Mouse (Mus musculus) spleen, postnatal 0 days (tissue): ENCODE measurements around the gene Rpp14. TPM values are rescaled to one million over a fixed set of nuclear protein-coding genes. Genes with fewer than 3 reads are reported as not detected.

Experiments used
- polyA plus RNA-seq: library from polyadenylated mRNA; unstranded; fragments of >200 nt; fragmentation: Nextera tagmentation; extraction: Ambion mirVana; gene quantifications from 2 replicates; pipeline ENCODE4 v1.2.1, GENCODE M21; 2015

Rpp14 gene
- polyA plus RNA-seq = 41.8 and 42.0 TPM in 2 replicates

DNA sequence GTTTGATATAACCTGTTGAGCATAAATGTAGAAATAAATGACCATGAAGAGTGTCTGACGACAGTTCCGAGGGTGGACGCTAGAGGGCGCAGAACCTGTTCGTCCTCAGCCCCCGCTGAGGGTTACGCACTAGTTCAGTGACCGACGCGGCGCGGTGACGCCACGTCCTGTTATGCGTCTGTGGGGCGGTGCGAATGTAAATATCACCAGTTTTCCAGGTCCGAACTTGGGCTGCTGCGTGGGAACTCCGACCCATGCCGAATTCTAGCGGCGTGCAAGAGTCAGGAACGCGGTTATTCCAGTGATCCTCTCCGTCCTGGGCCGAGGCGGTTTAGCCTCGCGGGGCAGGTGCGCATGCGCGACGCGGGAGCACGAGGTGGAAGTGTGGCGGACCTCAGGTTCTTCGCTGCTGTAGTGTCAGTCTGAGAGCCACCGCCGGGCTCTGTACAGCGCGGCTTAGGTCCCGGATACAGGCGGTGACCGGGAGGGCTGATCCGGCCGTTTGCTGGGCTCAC lies at the start of gene Rpp14:
Gene Rpp14 (plus strand): TSS at position 203 of the 515 bp plus-strand sequence.

DNA sequence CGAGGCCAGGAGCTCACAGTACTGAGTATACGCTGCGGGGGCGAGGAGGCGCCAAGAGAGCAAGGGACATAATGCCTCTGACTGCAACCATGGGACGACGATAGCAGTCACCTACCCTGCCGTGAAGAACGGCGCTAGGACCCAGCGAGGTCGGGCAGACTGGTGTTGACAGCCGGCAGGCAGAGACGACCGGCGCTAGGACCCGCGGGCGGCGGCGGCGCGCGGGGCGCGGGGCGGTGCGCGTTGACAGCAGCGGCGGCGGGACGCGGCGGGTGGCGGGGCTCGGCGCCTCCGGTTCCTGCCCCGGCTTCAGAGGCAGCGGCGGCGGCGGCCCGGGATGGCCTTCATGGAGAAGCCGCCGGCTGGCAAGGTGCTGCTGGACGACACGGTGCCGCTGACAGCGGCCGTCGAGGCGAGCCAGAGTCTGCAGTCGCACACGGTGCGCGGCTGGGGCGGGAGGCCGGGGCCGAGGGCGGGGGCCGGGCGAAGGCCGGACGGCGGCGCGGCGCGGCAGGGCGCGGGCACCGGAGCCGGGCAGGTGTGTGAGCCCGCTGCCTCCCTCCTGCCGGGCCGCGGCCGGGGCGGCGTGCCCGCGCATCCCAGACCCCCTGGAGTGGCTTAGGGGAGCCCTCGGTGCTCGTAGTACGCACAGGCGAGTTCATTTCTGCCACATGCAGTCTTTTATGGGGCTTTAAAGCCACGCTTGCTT lies 18.0 kb downstream of the Rpp14 start, which contains the start of gene Pxk:
Gene Pxk (plus strand): TSS at position 234 of the 709 bp plus-strand sequence.

Other genes starting within 250 kb of the Rpp14 start
- not detected in 2 replicates for gene Gm45521, start 123.1 kb upstream of the Rpp14 start, polyA plus RNA-seq
- gene Dnase1l3, start 85.8 kb upstream of the Rpp14 start, polyA plus RNA-seq = 0.79 and 1.7 TPM in 2 replicates
- 5.0 and 6.4 TPM in 2 replicates for gene Abhd6, start 77.5 kb upstream of the Rpp14 start, polyA plus RNA-seq
- 16.1 and 21.1 TPM in 2 replicates for gene Pxk, start 17.8 kb downstream of the Rpp14 start, polyA plus RNA-seq
- 129 and 131 TPM in 2 replicates for gene Pdhb, start 92.7 kb downstream of the Rpp14 start, polyA plus RNA-seq
- 8.6 and 10.6 TPM in 2 replicates for gene Kctd6, start 133.8 kb downstream of the Rpp14 start, polyA plus RNA-seq
- 0.05 TPM in 1 of 2 replicates, not detected in the other for gene Acox2, start 179.0 kb downstream of the Rpp14 start, polyA plus RNA-seq
- 0.04 and 0.14 TPM in 2 replicates for gene Fam107a, start 237.7 kb downstream of the Rpp14 start, polyA plus RNA-seq